Mouse (Mus musculus) forebrain, embryonic 11.5 days (tissue): ENCODE data around the gene Pappa. TPM values are rescaled to one million over a fixed set of nuclear protein-coding genes. Genes with fewer than 3 reads are reported as not detected.

Experiments used
- ATAC-seq: fragments of 200-750 bp; cut with Nextera tagmentation; replicated peaks from 2 replicates; pipeline ENCODE4 v1.8.0; 2017; ENCODE audit warnings: moderate TSS enrichment; ENCODE audit not compliant: low FRiP score
- DNase-seq: peaks from one replicate; pipeline ENCODE4 v3.0.0-alpha.2; 2017; ENCODE audit warnings: low spot score
- H3K27ac ChIP-seq: fragments of 300-500 bp; sonication (generic); 2 replicates; pipeline ENCODE4 v1.5.1; 2014; ENCODE audit warnings: low read depth, low read length
- H3K27me3 ChIP-seq: fragments of 300-500 bp; sonication (generic); 2 replicates; pipeline ENCODE4 v1.6.1; 2014; ENCODE audit warnings: mild to moderate bottlenecking, low read length, mixed read lengths; ENCODE audit not compliant: control insufficient read depth, insufficient read depth
- H3K36me3 ChIP-seq: fragments of 300-500 bp; sonication (generic); 2 replicates; pipeline ENCODE4 v1.6.1; 2014; ENCODE audit warnings: mild to moderate bottlenecking, low read length, moderate library complexity, mixed read lengths; ENCODE audit not compliant: control insufficient read depth, insufficient read depth
- H3K4me1 ChIP-seq: fragments of 300-500 bp; sonication (generic); replicated peaks from 2 replicates; pipeline ENCODE4 v1.6.1; 2014; ENCODE audit warnings: low read length, mixed read lengths; ENCODE audit not compliant: control insufficient read depth, insufficient read depth
- H3K4me2 ChIP-seq: fragments of 300-500 bp; sonication (generic); 2 replicates; pipeline ENCODE4 v1.6.1; 2014; ENCODE audit warnings: low read depth, mild to moderate bottlenecking, low read length, moderate library complexity, mixed read lengths; ENCODE audit not compliant: severe bottlenecking
- H3K4me3 ChIP-seq: fragments of 300-500 bp; sonication (generic); 2 replicates; pipeline ENCODE4 v1.5.1; 2014; ENCODE audit warnings: low read depth, low read length
- H3K9ac ChIP-seq: fragments of 300-500 bp; sonication (generic); 2 replicates; pipeline ENCODE4 v1.6.1; 2014; ENCODE audit warnings: low read length
- H3K9me3 ChIP-seq: fragments of 300-500 bp; sonication (generic); 2 replicates; pipeline ENCODE4 v1.6.1; 2016; ENCODE audit warnings: low read length, mixed read lengths; ENCODE audit not compliant: control insufficient read depth
- WGBS: fragments of 180-500 bp; shearing (Covaris S2); extraction: QIAGEN DNeasy Blood & Tissue Kit; methylation state at CpG from one replicate; pipeline ENCODE4 v1.1.7; 2014; 5-methylcytosine and 5-hydroxymethylcytosine counted together
- polyA plus RNA-seq: library from polyadenylated mRNA; unstranded; fragments of >200 nt; fragmentation: Nextera tagmentation; extraction: Ambion mirVana; gene quantifications from 2 replicates; pipeline ENCODE4 v1.2.1, GENCODE M21; 2014

Pappa gene
- polyA plus RNA-seq, 1 experiment from 2014 or later, result 4.1 TPM

DNA sequence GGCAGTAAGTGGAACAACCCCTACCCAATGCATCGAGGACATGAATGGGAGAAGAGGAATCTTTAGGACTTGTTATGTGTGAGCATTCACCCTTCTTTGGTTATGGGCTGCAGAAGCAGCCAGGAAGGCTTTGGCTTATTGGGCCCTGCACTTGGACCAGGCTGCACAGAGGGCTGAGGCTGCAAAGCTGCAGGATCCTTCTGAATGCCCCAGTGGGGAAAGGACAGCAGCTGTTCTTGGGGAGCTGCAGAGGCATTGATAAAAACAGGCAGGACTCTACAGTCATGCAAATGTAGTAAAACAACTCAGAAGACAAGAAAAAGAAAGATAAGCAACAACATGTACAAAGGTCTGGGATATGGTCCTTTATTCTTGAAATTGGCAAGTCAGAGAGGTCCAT, 175.4 kb downstream of the Pappa start:
- Histone ChIP-seq H3K9me3 (no peaks in the 10 kb centered on the region), H3K27ac (no peak overlapping the region), H3K36me3 (no peaks in the 10 kb centered on the region), H3K27me3 (0 out of 2 replicates have a peak, but pooled peaks cover 2% of the 10 kb centered on the region), H3K9ac (no peak overlapping the region), H3K4me3 (no peak overlapping the region), H3K4me2 (no peak overlapping the region), H3K4me1 (peaks cover 8% of the 10 kb centered on the region; the same call in 1 of the 2 replicates)
- ATAC-seq (no peak), DNase-seq (no peak)
- 50% methylated on average over 1 of the region's 1 CpGs for WGBS

DNA sequence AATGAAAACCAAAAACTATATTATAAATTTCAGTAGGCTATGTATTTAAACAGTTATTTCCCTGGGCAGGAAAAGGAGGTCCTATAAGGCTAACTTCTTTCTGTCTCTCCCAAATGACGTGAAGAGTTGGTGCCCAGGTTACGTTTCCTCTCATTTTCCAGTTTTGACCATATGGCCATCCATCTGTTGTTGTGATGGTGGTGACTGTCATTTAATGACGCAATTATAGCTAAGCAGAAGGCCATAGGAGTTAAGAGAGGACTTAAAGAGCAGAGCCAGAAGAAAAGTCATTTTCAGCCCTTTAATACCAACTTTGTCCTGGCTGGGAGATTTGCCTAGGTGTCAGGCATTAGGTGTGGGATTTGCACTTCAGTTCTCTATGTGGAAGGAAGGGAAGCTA, 176.5 kb downstream of the Pappa start:
- H3K9me3 ChIP-seq, result no peaks in the 10 kb centered on the region
- H3K4me2 ChIP-seq, result no peak overlapping the region
- peaks cover 8% of the 10 kb centered on the region; the same call in 1 of the 2 replicates for H3K4me1 ChIP-seq
- H3K4me3 ChIP-seq, result no peak overlapping the region
- WGBS, result 92% methylated on average over 3 of the region's 3 CpGs
- H3K9ac ChIP-seq, result no peak overlapping the region
- H3K27me3 ChIP-seq, result 0 out of 2 replicates have a peak, but pooled peaks cover 2% of the 10 kb centered on the region
- DNase-seq (no peak), ATAC-seq (no peak)
- H3K27ac ChIP-seq, result no peak overlapping the region
- no peaks in the 10 kb centered on the region for H3K36me3 ChIP-seq

DNA sequence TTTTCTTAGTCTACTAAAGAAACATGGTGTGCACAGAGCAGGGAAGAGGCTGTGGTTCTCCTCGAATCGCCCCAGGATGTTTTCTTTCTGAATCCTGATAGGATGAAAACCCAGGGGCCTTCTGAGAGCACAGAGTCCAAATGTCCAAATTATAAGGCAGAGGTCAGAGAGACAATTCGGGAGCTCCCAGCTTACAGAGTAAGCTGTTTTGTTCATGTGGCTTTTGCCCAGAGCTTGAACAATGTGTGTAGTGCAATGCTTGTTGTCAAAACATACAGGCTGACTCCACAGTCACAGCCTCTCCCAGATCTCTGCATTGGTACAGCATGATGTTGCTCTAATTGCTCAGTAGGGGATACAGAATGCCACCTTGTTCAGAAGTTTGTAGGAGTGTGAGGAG, 178.7 kb downstream of the Pappa start:
- WGBS, result 60% methylated on average over 3 of the region's 3 CpGs
- Histone ChIP-seq H3K4me2 (no peak overlapping the region), H3K36me3 (no peaks in the 10 kb centered on the region), H3K9me3 (no peaks in the 10 kb centered on the region), H3K27ac (no peak overlapping the region), H3K4me1 (peaks cover 3% of the 10 kb centered on the region; the same call in 1 of the 2 replicates), H3K4me3 (no peak overlapping the region), H3K9ac (no peak overlapping the region), H3K27me3 (0 out of 2 replicates have a peak, but pooled peaks cover 2% of the 10 kb centered on the region)
- ATAC-seq (no peak), DNase-seq (no peak)

DNA sequence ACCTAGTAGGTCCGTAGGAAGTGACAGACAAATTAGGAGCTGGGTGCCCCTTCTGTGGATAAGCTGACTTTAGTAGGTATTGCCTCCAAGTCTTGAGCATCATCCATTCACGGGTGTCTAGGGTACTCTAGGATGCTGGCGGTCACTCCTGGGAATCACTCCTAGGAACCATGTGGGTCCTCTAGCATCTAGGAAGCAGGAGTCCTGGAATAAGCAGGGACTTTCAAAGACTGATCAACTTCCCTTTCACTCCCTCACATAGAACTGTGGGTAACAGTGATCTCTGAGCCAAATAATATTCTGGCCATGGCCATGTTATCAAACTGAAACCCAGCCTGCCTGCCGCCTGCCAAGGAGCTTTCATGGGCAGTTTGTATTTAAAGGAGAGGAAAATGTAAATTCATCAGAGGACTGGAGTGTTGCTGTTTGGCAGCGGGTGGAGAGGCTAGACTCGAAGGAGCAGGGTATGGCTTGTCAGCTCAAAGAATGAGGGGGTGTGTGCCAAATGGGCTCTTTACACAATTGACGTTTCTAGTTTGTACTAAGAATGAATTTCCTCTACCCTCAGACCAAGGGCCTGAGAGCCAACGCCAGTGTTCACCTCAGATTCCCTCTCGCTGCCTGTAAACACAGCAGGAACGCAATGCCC, 194.0 kb downstream of the Pappa start:
- 79% methylated on average over 10 of the region's 10 CpGs for WGBS
- no peak for ATAC-seq

DNA sequence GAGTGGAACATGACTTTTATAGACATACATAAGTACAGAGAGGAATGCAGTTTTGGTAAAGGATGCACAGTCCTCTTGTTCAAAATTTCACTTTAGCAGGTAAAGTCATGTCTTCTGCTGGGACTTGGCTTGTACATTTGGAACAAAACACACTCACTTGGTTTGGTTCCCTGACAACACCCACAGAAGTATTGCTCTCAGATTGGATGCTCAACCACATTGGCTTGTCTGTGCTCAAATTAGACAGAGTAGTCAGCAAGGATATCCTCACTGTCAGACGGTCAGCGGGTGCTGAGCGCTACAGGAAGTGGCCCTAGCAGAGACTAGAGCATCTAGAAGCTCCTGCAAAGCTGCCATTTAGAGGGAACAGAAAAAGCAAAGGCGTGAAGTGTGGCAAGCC, 197.4 kb downstream of the Pappa start:
- 95% methylated on average over 4 of the region's 4 CpGs for WGBS
- no peak overlapping the region for H3K4me3 ChIP-seq
- no peaks in the 10 kb centered on the region for H3K4me1 ChIP-seq
- H3K4me2 ChIP-seq, result no peak overlapping the region
- H3K27me3 ChIP-seq, result no peaks in the 10 kb centered on the region
- H3K9ac ChIP-seq, result no peak overlapping the region
- H3K36me3 ChIP-seq, result no peaks in the 10 kb centered on the region; the same call in 1 of the 2 replicates
- DNase-seq (no peak), ATAC-seq (no peak)
- no peaks in the 10 kb centered on the region for H3K9me3 ChIP-seq
- no peak overlapping the region for H3K27ac ChIP-seq

More for the DNA sequence above, 194.0 kb downstream of the Pappa start:
- no peaks in the 10 kb centered on the region for H3K9me3 ChIP-seq
- H3K4me1 ChIP-seq, result no peaks in the 10 kb centered on the region
- no peak overlapping the region for H3K4me3 ChIP-seq
- H3K27me3 ChIP-seq, result no peaks in the 10 kb centered on the region
- H3K9ac ChIP-seq, result no peak overlapping the region
- no peak overlapping the region for H3K27ac ChIP-seq
- no peak overlapping the region for H3K4me2 ChIP-seq
- H3K36me3 ChIP-seq, result no peaks in the 10 kb centered on the region; the same call in 1 of the 2 replicates
- DNase-seq, result no peak

DNA sequence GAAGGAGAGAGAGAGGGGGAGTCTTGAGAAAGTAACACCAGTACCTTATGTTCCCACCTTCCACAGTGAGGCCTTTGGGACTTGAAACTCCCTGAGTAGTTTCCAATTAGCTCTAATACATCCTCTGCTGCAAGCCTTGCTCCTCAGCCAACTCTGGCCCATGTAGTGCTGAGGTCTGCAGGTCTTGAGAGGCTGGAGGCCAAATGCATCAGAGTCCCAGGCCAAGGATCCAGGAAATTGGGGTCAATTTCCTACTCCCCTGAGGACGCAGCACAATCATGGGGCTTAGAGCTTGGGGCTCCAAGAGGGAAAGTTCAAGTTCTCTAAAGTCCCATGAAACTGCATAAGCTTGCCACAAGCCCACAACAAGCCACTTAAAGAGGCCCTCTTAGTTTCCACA, 198.0 kb downstream of the Pappa start:
- Histone ChIP-seq H3K4me2 (no peak overlapping the region), H3K36me3 (no peaks in the 10 kb centered on the region; the same call in 1 of the 2 replicates), H3K9ac (no peak overlapping the region), H3K27ac (no peak overlapping the region), H3K4me3 (no peak overlapping the region), H3K4me1 (no peaks in the 10 kb centered on the region), H3K9me3 (no peaks in the 10 kb centered on the region), H3K27me3 (no peaks in the 10 kb centered on the region)
- no peak for ATAC-seq
- no peak for DNase-seq
- 90% methylated on average over 1 of the region's 1 CpGs for WGBS

DNA sequence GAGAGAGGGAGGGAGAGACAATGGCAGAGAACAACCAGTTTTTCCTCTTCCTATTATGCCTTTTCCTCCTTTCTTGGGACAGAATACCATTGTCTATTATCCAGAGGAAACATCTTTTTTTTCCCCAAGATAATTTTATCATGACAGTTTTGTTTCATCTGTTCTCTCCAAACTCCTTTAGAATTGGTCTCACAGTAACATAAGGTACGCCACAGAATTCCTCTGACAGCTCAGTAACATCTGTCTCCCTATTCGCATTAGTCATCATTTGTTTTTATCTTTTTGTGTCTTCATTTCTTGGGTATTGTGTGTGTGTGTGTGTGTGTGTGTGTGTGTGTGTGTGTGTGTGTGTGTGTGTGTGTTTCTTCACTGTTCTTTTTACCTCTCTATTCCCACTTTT, 201.8 kb downstream of the Pappa start:
- H3K27ac ChIP-seq, result no peak overlapping the region
- no peaks in the 10 kb centered on the region for H3K9me3 ChIP-seq
- DNase-seq (no peak), ATAC-seq (no peak)
- 97% methylated on average over 2 of the region's 2 CpGs for WGBS
- H3K4me3 ChIP-seq, result no peak overlapping the region
- no peaks in the 10 kb centered on the region for H3K36me3 ChIP-seq
- no peaks in the 10 kb centered on the region for H3K4me1 ChIP-seq
- no peaks in the 10 kb centered on the region for H3K27me3 ChIP-seq
- H3K4me2 ChIP-seq, result no peak overlapping the region
- no peak overlapping the region for H3K9ac ChIP-seq

DNA sequence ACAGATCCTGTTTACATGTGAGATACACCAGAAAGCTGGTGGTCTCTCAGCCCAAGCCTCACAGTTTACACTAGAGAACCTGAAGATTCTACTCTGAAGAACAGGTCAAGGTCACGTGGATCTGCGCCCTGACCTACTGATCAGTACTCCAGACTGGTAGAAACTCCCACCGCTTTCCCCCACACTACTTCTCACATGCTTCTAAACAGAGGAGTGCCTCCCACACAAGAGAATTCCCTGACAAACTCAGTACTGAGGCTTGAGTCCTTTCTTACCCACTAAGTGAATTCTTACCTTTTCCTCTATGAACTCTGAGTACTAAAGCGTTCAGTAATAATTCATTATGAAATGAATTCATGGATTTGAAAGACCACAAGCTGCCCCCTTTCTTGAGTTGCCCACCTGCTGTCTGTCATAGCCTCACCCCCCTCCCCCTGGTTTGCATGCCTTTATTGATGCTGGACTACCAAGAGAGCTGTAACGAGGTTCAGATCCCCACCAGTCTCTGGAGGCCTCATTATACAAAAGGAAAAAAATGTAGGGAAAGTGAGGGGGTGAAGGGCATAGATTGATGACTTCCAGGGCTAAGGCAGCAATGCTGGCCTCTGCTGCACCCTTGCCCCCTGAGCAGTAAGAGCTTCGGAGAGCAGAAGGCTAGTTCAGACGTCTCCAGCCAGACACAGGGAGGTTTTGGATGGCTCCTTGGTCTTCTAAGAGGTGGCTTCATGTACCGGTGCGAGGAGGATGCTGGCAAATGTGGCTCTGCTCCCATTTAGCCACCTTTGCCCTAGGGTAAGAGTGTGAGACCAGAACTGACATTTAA, 204.7 kb downstream of the Pappa start:
- Histone ChIP-seq H3K4me2 (no peak overlapping the region), H3K4me1 (no peaks in the 10 kb centered on the region), H3K27ac (no peak overlapping the region), H3K4me3 (no peak overlapping the region), H3K9me3 (no peaks in the 10 kb centered on the region), H3K27me3 (no peaks in the 10 kb centered on the region), H3K36me3 (no peaks in the 10 kb centered on the region), H3K9ac (no peak overlapping the region)
- 66% methylated on average over 9 of the region's 9 CpGs for WGBS
- no peak for DNase-seq
- no peak for ATAC-seq
